Mouse (Mus musculus): ENCODE data around the gene Cdh4.

DNA sequence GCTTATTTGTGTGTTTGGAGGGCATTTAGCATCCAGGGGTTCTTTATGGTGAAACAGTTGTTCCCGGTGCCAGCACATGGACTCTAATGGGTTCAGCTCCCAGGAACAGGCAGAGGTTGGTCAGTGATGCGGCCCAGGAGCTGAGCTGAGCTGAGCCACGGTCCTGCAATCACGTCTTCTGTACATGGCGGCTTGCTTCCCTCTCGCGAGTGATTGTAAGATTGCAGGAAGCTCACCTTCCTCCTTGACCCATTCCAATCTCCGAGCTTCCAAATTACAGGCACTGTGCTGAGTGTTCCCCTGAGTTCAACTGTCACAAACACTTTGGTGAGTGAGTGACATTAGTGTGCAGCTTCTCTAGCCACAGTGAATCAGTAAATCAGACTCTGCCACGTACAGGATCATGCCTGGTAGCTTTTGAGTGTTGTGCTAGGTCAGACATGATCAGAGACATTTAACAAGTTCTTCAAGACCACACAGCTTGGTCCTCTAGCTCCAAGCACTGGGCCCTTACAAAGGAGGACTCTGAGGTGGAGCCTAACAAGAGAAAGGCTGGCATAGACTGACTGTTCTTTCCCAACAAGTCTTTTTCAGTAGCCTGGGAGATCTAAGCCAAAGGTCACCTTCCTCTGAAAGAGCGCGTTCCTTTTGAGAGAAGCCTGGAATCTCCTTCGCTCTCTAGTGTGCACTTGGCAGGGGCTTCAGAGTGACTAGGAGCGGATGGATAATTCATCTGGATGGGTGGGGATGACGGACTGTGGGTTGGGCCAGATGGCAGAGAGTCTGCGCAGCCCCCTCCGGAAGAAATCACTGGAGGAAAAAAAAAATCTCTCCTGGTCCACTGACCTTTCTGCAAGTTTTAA, 324.7 kb downstream of the Cdh4 start:
- TF ChIP-seq GATA1 (IDR thresholded peaks at IDR 0.05; ENCODE audit: borderline replicate concordance, low read length) (no peak), FLI1 (IDR thresholded peaks at IDR 0.05; ENCODE audit: low read length) (no peak)
